Mouse (Mus musculus): ENCODE data around the gene Med21.

The Med21 gene

GRCm38 (mm10) chr6:146642276-146643183, at the start of gene Med21, which contains the start of gene Tm7sf3:
Gene Med21 (plus strand): TSS chr6:146642547.
Gene Tm7sf3 (minus strand): TSS chr6:146642824.
- peak; percentile 93 for DNase-seq (ENCODE audit: low spot score)

DNA sequence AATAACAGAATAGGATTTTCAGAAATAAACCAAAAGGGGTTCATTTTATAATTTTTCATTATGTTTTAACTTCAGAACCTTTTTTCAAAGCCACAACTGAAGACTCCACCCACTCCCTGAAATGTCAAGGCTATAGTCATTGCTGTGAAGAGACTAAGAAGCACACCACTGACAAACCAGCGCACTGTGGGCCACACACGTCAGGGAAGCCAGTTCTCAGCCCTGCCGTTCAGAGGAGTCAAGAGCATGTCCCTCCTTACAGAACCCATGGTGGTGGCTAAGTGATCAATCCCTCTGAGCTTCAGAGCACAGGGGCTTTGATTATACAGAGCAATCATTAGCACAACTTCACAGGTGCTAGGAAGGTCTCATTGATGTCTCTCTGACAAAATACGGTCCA, 39.7 kb upstream of the Med21 start:
- DNase-seq (ENCODE audit: low spot score): no peak

DNA sequence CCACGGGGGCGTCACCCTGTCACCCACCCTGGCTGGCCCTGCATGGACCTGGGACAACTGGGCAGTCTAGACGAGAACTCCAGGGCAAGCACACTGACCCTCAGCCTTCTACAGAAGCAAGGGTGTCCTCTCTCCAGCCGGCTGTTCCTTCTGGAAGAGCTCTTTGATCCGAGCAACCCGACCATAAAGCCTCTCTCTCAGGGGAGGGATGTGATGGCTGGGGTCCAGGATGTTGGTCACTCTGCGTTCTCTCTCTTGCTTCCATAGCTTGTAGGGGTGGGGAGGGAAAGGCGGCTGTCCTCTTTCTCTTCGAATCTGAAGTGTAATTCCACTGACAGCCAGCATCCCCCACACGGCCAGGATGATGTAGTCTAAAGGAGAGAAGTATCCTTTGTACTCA, 38.7 kb upstream of the Med21 start:
- no peak for DNase-seq (ENCODE audit: low spot score)

DNA sequence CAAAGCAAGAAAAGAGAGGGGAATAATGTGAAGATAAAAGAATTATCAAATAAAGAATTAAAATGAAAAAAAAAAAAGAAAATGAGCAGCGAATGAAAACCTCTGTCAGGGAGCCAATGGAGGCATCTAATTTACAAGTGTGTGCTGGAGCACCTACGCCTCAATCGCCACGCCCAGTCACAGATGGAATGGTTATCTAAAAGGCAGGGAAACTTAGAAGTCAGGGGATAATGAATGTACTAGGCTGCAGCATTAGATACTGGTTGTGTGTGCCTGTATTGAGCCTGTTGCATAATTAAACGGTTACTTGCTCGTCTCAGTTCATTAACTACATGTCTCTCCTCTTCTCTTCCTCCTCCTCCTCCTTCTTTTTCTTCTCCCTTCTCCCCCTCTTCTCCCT, 31.0 kb upstream of the Med21 start:
- no peak for DNase-seq (ENCODE audit: low spot score)

GRCm38 (mm10) chr6:146611897-146612296, 30.4 kb upstream of the Med21 start:
- no peak for DNase-seq (ENCODE audit: low spot score)

DNA sequence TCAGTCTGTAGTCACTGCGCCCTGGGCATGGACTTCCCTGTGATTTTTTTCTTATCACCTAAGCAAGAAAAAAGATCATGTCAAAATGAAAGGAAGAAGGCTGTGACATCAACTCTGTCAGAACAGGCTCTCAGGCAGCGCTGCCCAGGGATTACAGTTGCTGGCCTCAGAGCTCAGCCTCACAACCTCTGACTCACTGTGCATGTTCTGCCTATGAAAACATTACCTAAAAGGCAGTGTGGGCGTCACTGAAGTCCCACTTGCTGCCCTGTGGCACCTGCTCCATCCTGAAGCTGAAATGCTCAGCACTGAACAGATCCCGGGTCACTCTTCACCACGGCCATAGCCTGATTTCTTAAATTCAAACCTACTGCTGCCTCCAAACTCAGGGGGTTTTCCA, 29.6 kb upstream of the Med21 start:
- DNase-seq (ENCODE audit: low spot score): no peak

DNA sequence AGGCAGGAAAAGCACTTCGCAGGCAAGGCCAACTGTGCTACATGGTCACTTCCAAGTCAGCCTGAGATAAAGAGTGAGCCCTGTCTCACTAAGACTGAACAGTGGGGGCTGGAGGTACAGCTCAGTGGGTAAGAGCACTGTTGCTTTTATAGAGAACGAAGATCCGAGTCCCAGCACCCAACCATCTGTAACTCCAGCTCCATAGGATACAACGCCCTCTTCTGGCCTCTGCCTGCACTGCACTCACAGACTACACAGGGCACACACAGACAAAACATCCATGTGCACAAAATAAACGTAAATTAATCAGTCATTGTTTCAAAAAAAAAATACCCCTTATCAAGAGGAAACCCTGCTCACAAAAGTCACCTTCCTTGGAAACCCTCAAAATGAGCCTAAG, 28.4 kb upstream of the Med21 start:
- no peak for DNase-seq (ENCODE audit: low spot score)

GRCm38 (mm10) chr6:146614541-146614940, 27.8 kb upstream of the Med21 start:
- no peak for DNase-seq (ENCODE audit: low spot score)

- DNase-seq (ENCODE audit: low spot score): no peak
These were observed 26.5 kb upstream of the Med21 start for GRCm38 (mm10) chr6:146615891-146616290.

GRCm38 (mm10) chr6:146616670-146617069, 25.7 kb upstream of the Med21 start:
- no peak for DNase-seq (ENCODE audit: low spot score)

- DNase-seq (ENCODE audit: low spot score): no peak
These were observed 14.2 kb upstream of the Med21 start for GRCm38 (mm10) chr6:146628123-146628522.

GRCm38 (mm10) chr6:146629781-146630756, 12.3 kb upstream of the Med21 start:
- no peak for DNase-seq (ENCODE audit: low spot score)

- no peak for DNase-seq (ENCODE audit: low spot score)
These were observed 11.4 kb upstream of the Med21 start for GRCm38 (mm10) chr6:146630961-146631360.

GRCm38 (mm10) chr6:146631847-146632246, 10.5 kb upstream of the Med21 start:
- no peak for DNase-seq (ENCODE audit: low spot score)

- DNase-seq (ENCODE audit: low spot score): no peak
These were observed 9.9 kb upstream of the Med21 start for GRCm38 (mm10) chr6:146632403-146632802.

DNA sequence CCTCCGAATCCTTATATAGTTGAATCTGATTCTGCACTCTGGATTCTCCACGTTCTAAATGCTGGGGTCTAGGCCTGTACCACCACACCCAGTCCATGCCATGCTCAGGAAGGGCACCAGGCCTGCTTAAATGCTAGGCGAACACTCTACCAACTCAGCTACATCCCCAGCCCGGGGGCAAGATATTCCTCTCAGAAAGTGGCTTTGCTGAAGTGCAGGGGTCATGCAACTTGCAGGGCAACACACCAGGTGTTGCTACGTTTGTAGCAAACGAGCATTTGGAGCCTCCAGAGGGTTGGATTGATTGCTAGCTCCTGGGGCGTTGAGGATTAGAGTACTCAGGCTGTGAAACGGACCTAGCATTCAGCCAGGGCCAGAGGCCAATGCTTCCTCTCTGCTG, 9.2 kb upstream of the Med21 start:
- no peak for DNase-seq (ENCODE audit: low spot score)

- no peak for DNase-seq (ENCODE audit: low spot score)
These were observed 8.7 kb upstream of the Med21 start for GRCm38 (mm10) chr6:146633629-146634014.

DNA sequence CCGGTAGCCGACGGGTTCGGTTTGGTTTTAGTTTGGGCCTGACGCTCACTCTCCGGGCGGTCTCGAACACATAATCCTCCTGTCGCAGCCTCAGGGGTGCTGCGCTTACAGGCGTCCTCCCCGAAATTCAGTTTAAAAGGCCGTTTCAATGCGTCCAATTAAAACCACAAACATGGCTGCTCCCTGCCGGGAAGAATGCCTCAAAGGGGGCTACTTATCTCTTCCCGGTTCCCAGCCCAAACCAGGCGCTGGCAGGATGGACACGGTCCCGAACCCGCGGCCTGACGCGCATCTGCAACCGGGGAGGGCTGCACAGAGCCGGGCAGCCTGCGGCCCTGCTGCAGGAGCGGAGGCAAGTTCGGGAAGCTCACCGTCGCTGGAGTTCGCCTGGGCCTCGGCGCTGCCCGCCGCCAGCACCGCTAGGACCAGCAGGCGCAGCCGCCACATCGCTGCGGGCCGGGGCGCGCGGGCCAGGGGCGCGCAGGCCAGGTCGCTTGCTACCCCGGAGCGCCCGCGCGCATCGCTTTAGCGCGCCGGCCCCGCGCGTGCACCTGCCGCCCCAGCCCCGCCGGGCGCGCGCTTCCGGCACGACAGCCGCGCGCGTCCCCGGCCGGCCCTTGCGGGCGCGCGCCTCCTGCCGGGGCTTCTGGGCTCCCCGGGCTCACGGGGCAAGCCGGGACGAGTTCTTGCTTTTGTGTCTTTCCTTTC, 8.2 kb upstream of the Med21 start:
- DNase-seq (ENCODE audit: low spot score): no peak

DNA sequence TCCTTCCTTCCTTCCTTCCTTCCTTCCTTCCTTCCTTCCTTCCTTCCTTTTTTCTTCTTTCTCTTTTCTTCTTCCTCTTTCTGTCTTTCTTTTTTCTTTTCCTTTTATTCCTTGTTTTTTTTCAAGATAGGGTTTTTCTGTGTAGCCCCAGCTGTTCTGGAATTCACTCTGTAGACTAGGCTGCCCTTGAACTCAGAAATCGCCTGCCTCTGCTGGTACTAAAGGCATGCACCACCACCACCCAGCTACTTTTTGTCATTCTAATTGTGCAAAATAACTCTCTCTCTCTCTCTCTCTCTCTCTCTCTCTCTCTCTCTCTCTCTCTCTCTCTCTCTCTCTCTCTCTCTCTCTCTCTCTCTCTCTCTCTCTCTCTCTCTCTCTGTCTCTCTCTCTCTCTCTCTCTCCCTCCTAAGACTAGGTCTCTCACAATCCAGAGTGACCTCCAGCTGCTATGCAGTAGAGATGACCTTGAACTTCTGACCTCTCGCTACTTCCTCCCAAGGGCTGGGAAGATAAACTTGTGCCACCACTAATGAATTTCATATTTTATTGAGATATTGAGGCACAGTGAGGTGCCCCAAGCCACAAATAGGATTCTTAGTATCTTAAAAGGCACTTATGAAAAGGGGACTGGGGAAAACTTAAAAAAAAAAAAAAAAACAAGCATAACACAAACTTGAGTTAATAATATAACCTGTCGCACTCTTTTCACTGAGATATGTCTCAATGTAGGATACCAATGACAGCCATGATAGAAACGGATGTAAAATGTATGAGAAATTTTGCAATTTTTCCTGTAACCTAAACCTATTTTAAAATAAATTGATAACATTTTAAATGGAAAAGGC, 7.4 kb upstream of the Med21 start:
- no peak for DNase-seq (ENCODE audit: low spot score)

DNA sequence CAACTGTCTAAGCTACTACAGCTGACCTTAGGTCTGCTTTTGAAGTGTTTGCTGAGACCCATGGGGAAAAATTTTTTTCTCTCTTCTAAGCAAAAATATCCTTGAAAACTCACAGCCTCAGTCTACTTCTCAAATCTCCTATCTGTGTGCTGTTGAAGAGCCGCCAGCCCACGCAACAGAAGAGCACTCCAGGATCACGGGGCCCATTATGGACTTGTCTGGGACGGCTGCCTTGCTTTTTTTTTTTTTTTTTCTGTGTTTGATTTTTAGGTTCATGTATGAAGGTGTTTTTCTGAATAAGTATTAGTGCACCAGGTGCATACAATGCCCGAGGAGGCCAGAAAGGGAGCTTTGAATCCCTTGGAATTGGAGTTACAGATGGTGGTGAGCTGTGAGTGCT, 5.9 kb upstream of the Med21 start:
- DNase-seq (ENCODE audit: low spot score): no peak
